Mouse (Mus musculus): ENCODE measurements around the gene Gfod1. TPM values are rescaled to one million over a fixed set of nuclear protein-coding genes. Genes with fewer than 3 reads are reported as not detected.

Gene Gfod1
- total RNA-seq, 2 experiments from 2014 or later = 10.3 to 10.4 TPM

GRCm38 (mm10) chr13:43266333-43266732 lies 37.6 kb downstream of the Gfod1 start:
- no peak for DNase-seq (ENCODE audit: low spot score in 2 of 2)

DNA sequence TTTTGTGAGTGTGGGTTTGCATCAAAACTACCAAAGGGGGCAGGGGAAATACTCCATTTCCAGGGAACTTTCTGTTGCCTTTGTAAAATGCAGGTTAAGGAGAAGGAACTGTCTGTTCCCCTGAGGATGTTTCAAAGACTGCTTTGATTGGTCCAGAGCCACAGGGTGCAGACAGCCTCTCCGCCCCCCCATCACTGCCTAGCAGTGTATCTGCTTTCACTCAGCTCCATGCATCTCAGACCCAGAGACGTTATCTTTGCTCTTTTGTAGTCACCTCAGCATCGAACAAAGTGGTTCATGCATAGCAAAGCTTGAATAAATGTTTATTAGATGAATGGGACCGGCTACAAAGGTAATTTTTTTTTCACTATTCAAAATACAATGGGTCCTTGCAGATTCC lies 38.9 kb downstream of the Gfod1 start:
- no peak for DNase-seq (ENCODE audit: low spot score in 2 of 2)

- no peak for DNase-seq (ENCODE audit: low spot score in 2 of 2)
These were observed 40.3 kb downstream of the Gfod1 start for GRCm38 (mm10) chr13:43263646-43264045.

DNA sequence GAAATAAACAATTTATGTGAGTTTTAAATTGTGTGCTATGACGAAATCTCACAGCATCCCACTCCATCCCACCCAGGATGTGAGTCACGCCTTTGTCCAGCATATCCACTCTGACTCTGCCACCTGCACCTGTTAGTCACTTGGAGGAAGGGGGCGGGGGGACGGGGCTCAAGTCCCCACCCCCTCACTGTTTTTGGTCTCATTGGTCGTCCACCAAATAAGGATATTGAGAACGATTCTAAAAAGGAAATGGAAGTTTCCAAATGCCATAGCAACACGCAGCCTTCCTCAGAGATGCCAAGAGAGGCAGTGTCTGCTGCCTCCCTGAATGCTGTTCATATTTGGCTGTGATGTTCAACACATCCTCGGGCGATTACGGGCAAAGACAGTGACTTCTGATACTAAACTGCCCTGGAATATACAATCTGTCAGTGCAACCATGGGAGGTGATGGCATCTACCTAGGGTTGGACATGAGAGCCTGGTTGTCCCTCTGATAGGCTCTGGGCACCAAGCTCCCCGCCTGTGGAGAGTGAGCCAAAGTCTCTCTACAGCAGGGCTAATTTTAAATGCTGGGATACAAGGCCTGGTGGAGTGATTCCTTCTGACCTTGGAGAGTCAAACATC lies 41.7 kb downstream of the Gfod1 start:
- no peak for DNase-seq (ENCODE audit: low spot score in 2 of 2)

DNA sequence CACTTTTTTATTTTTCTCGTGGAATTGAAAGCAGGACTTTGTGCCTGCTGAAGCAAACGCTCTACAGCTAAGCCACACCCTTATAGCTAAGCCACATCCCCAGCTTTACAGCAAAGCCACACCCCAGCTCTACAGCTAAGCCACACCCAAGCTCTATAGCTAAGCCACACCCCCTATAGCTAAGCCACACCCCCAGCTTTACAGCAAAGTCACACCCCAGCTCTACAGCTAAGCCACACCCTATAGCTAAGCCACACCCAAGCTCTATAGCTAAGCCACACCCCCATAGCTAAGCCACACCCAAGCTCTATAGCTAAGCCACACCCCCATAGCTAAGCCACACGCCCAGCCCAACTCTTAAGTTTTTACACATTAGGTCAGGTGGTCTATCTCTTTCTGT lies 42.7 kb downstream of the Gfod1 start:
- DNase-seq (ENCODE audit: low spot score in 2 of 2) = no peak

DNA sequence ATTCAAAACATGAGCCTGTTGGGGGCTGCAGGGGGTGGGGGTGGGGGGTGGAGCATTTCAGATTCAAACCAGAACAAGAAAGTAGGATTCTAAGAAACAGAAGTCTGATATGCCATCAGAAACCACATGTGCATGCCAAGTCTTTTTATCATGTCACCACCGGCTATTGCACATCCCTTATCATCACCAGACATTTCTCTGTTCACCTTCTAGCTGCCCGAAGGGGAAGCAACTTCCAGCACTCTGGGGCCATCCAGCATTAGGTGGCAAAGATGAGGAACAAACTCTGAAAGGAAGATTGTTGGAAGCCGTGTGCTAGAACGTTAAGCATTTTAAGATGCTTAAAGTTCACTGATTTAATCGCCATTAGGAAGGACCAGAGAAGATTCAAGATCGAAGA lies 43.2 kb downstream of the Gfod1 start:
- DNase-seq (ENCODE audit: low spot score in 2 of 2) = no peak

DNA sequence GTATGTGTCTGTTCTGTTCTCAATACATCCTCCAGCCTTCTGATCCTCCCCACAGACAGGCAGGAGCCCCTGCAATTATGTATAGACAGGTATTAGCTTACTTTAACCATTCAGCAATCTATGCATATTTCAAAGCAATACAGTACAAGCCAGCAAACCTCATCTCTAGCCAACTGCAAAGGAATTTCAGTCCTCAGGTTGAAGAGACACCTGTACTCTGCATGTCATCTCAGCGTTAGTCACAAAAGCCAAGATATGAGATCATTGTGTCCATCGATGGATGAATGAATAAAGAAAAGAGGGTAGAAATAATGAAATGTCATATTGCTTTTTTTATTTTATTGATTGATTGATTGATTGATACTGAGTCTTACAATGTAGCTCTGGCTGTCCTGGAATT lies 47.5 kb downstream of the Gfod1 start:
- no peak for DNase-seq (ENCODE audit: low spot score in 2 of 2)

GRCm38 (mm10) chr13:43253526-43253925 lies 50.4 kb downstream of the Gfod1 start:
- no peak for DNase-seq (ENCODE audit: low spot score in 2 of 2)

GRCm38 (mm10) chr13:43252105-43252790 lies 51.7 kb downstream of the Gfod1 start:
- DNase-seq (ENCODE audit: low spot score in 2 of 2) = no peak

GRCm38 (mm10) chr13:43251391-43251790 lies 52.6 kb downstream of the Gfod1 start:
- DNase-seq (ENCODE audit: low spot score in 2 of 2) = no peak

- no peak for DNase-seq (ENCODE audit: low spot score in 2 of 2)
These were observed 53.3 kb downstream of the Gfod1 start for GRCm38 (mm10) chr13:43250653-43251052.

GRCm38 (mm10) chr13:43250106-43250505 lies 53.9 kb downstream of the Gfod1 start:
- DNase-seq (ENCODE audit: low spot score in 2 of 2) = no peak

GRCm38 (mm10) chr13:43248381-43248780 lies 55.6 kb downstream of the Gfod1 start:
- no peak for DNase-seq (ENCODE audit: low spot score in 2 of 2)

DNA sequence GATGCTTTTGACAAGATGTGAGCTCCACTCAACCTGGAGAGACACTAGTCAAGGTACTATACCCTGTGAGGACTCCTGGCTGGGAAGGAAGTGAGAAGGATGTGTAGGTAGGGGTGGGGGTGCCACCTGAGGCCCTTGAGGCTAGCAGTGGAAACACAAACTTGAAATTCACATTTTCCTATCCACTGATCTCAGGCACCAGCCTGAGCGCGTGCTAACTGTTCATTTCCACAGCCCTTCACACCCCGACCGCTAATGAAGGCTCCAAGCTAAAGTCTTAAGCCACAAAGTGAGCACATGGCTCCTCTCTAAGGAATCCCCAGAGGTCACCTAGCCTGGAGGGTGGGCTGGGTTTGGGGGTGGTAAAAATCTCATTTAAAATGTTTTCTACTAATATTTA lies 57.1 kb downstream of the Gfod1 start:
- no peak for DNase-seq (ENCODE audit: low spot score in 2 of 2)

DNA sequence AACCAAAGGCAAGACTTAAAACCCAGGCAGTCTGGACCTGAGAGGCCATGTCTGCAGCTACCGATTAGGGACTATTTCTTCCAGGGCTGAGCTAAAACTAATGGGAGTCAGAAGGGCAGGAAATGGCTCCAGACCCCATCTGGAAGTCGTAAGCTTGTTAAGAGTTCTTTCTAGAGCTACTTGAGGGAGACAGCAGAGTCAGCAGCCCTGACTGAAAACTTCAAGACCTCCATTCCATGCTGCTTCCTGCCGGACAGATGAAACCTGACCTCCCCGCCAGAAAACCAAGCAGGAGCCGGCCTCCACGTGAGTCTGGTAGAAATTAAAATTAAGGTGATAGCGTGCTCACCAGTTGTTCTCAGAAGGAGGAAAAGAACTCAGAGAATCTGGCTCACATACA lies 60.2 kb downstream of the Gfod1 start:
- no peak for DNase-seq (ENCODE audit: low spot score in 2 of 2)

DNA sequence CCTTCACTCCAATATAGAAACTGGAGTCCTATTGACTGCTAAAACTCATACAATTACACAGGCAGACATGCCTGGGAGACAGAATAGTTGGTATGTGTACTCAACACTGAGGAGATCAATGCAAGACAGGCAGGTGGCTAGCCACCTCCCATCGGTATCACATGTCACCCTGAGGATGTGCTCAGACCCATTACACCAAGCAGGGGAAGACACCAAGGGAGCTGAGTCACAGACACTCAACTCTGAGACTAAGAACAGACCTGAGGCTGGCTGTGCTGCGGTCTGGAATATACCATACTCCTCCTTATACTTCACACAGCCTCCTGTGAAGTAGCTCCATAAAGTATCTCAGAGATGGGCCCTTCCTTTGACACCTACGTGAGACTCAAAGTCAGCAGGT lies 60.7 kb downstream of the Gfod1 start:
- no peak for DNase-seq (ENCODE audit: low spot score in 2 of 2)

GRCm38 (mm10) chr13:43241750-43242149 lies 62.2 kb downstream of the Gfod1 start:
- no peak for DNase-seq (ENCODE audit: low spot score in 2 of 2)

GRCm38 (mm10) chr13:43241069-43241468 lies 62.9 kb downstream of the Gfod1 start:
- no peak for DNase-seq (ENCODE audit: low spot score in 2 of 2)

- no peak for DNase-seq (ENCODE audit: low spot score in 2 of 2)
These were observed 64.2 kb downstream of the Gfod1 start for GRCm38 (mm10) chr13:43239790-43240216.

- no peak for DNase-seq (ENCODE audit: low spot score in 2 of 2)
These were observed 67.3 kb downstream of the Gfod1 start for GRCm38 (mm10) chr13:43236630-43237029.

GRCm38 (mm10) chr13:43235982-43236381 lies 68.0 kb downstream of the Gfod1 start:
- no peak for DNase-seq (ENCODE audit: low spot score in 2 of 2)

- no peak for DNase-seq (ENCODE audit: low spot score in 2 of 2)
These were observed 68.4 kb downstream of the Gfod1 start for GRCm38 (mm10) chr13:43235586-43235910.

GRCm38 (mm10) chr13:43234869-43235585 lies 68.9 kb downstream of the Gfod1 start:
- DNase-seq (ENCODE audit: low spot score in 2 of 2) = no peak

All from adrenal gland, postnatal 4 days (tissue).